Mouse (Mus musculus) G1E (cell line): Measurements from ENCODE around the gene Ldlrad3.

Experiments
- CTCF ChIP-seq: IDR thresholded peaks from 2 replicates; pipeline ENCODE4 v1.5.1; 2012; ENCODE audit warnings: low read depth, low read length, inconsistent platforms, mixed read lengths
- GATA1 ChIP-seq: IDR thresholded peaks from 2 replicates; pipeline ENCODE4 v1.6.1; 2012; ENCODE audit warnings: borderline replicate concordance, low read length, inconsistent platforms, mixed read lengths

DNA sequence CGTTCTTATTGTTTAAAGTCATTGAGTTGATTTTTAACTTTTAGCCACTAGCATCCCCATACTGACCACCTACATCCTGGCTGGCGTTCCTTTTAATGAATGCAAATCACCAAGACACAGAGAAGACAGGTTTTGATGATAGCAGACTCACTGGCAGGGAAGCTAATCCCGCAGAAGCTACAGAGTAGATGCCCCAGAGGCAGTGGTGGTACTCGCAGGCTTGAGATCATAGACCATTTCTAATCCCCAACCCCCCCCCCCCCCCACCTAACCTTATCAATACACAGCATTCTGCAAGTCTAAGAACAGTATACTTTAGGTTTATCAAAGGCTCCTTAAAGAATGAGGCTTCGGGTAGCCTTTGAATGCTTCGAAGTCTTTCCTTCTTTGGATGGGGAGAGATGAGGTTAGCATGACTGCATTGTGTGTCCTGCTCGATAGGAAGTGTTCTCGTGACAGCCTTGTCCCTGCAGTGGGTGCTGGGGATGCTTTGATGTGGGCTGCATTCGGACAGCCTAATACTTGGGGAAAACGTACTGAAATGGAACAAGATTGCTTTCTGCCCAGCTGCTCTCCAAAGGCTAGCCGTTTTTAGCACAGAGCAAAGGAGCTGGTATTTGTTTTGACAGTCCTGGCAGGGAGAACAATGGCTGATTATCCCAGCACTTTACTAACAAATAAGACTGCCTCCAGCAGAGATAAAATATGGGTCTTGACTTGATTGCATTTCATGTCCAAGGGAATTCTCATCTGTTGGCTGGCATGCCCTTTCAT is 37.4 kb upstream of the Ldlrad3 start:
- TF ChIP-seq GATA1 (no peak), CTCF (no peak)
